Comparison of ENCODE assay signal across 22 mouse cellular contexts in genomic region chr10:6927600-6928223, GRCm38 (mm10).
"Had no signal": no experiment of that assay in that cellular context is flagged by ENCODE, and none has a peak within 500 bp of the region (broad histone marks: within the 10 kb centered on the region; RNA-seq: fewer than 3 reads in every experiment).

No protein-coding gene starts in this region.

- H3K27me3 ChIP-seq: heart, embryonic 12.5 days; hindbrain, embryonic 13.5 days; hindbrain, embryonic 15.5 days; limb, embryonic 13.5 days; limb, embryonic 15.5 days; liver, embryonic 12.5 days had no signal

- H3K9ac ChIP-seq: heart, embryonic 12.5 days; hindbrain, embryonic 13.5 days; hindbrain, embryonic 15.5 days; limb, embryonic 13.5 days; limb, embryonic 15.5 days; liver, embryonic 12.5 days; liver, embryonic 14.5 days had no signal

- H3K4me3 ChIP-seq: gastrocnemius, adult 2 months; heart, embryonic 10.5 days; heart, embryonic 12.5 days; hindbrain, embryonic 13.5 days; hindbrain, embryonic 15.5 days; limb, embryonic 13.5 days; limb, embryonic 15.5 days; liver, embryonic 12.5 days had no signal

- DNase-seq: gastrocnemius, adult 2 months; gastrocnemius, postnatal 10 days; gastrocnemius, postnatal 25 days; heart, adult 18-20 months; heart, postnatal 10 days; heart, postnatal 36 days; kidney, adult 18-20 months; kidney, adult 8-10 months; kidney, postnatal 14 days; kidney, postnatal 36 days; layer of hippocampus, adult 9-11 months; layer of hippocampus, postnatal 36 days had no signal

- ATAC-seq: hindbrain, postnatal 0 days; liver, embryonic 12.5 days had no signal

- H3K4me2 ChIP-seq: heart, embryonic 12.5 days; hindbrain, embryonic 13.5 days; hindbrain, embryonic 15.5 days; limb, embryonic 13.5 days; limb, embryonic 15.5 days; liver, embryonic 12.5 days had no signal

- H3K4me1 ChIP-seq: heart, embryonic 10.5 days; heart, embryonic 12.5 days; hindbrain, embryonic 13.5 days; hindbrain, embryonic 15.5 days; limb, embryonic 13.5 days; limb, embryonic 15.5 days; liver, embryonic 12.5 days had no signal

- H3K27ac ChIP-seq: gastrocnemius, adult 2 months; heart, embryonic 10.5 days; hindbrain, embryonic 13.5 days; hindbrain, embryonic 15.5 days; hindbrain, postnatal 0 days; kidney, postnatal 0 days; limb, embryonic 13.5 days; limb, embryonic 15.5 days; liver, embryonic 12.5 days; liver, embryonic 14.5 days had no signal

- H3K9me3 ChIP-seq: heart, embryonic 10.5 days; heart, embryonic 12.5 days; hindbrain, embryonic 13.5 days; hindbrain, embryonic 15.5 days; limb, embryonic 13.5 days; limb, embryonic 15.5 days; liver, embryonic 12.5 days had no signal

- H3K36me3 ChIP-seq: heart, embryonic 10.5 days; heart, embryonic 12.5 days; hindbrain, embryonic 13.5 days; hindbrain, embryonic 15.5 days; limb, embryonic 13.5 days; limb, embryonic 15.5 days; liver, embryonic 12.5 days had no signal
